Mouse (Mus musculus) stomach, embryonic 16.5 days (tissue): ENCODE measurements around the gene Tcte3. TPM values are rescaled to one million over a fixed set of nuclear protein-coding genes. Genes with fewer than 3 reads are reported as not detected.
"Not testable (repeated sequence)": the region's sequence is repeated elsewhere in the genome, so short reads cannot be mapped to it uniquely, and the experiment has no call there.

ENCODE experiments used
- ATAC-seq: fragments of 200-750 bp; cut with Nextera tagmentation; 2 replicates; pipeline ENCODE4 v1.8.0; 2017; ENCODE audit warnings: moderate number of reproducible peaks, moderate TSS enrichment; ENCODE audit not compliant: insufficient read depth, low FRiP score
- H3K27ac ChIP-seq: fragments of 300-500 bp; sonication (generic); 2 replicates; pipeline ENCODE4 v1.5.1; 2014; ENCODE audit warnings: low read length
- H3K27me3 ChIP-seq: fragments of 300-500 bp; sonication (generic); 2 replicates; pipeline ENCODE4 v1.6.1; 2014; ENCODE audit warnings: low read length, control low read depth, mixed read lengths; ENCODE audit not compliant: control insufficient read depth, insufficient read depth
- H3K36me3 ChIP-seq: fragments of 300-500 bp; sonication (generic); 2 replicates; pipeline ENCODE4 v1.6.1; 2014; ENCODE audit warnings: low read length; ENCODE audit not compliant: control insufficient read depth, insufficient read depth
- H3K4me1 ChIP-seq: fragments of 300-500 bp; sonication (generic); 2 replicates; pipeline ENCODE4 v1.6.1; 2014; ENCODE audit warnings: low read length, control low read depth, mixed read lengths; ENCODE audit not compliant: control insufficient read depth, insufficient read depth
- H3K4me2 ChIP-seq: fragments of 300-500 bp; sonication (generic); 2 replicates; pipeline ENCODE4 v1.6.1; 2014; ENCODE audit warnings: low read depth, low read length, mixed read lengths
- H3K4me3 ChIP-seq: fragments of 300-500 bp; sonication (generic); replicated peaks from 2 replicates; pipeline ENCODE4 v1.5.1; 2014; ENCODE audit warnings: mild to moderate bottlenecking, low read length
- H3K9ac ChIP-seq: fragments of 300-500 bp; sonication (generic); 2 replicates; pipeline ENCODE4 v1.6.1; 2014; ENCODE audit warnings: low read length
- H3K9me3 ChIP-seq: fragments of 300-500 bp; sonication (generic); replicated peaks from 2 replicates; pipeline ENCODE4 v1.6.1; 2016; ENCODE audit warnings: low read length, control low read depth; ENCODE audit not compliant: control insufficient read depth
- WGBS: fragments of 180-500 bp; shearing (Covaris S2); extraction: QIAGEN DNeasy Blood & Tissue Kit; methylation state at CpG from one replicate; pipeline ENCODE4 v1.1.7; 2014; 5-methylcytosine and 5-hydroxymethylcytosine counted together
- polyA plus RNA-seq: library from polyadenylated mRNA; unstranded; fragments of >200 nt; fragmentation: Nextera tagmentation; extraction: Ambion mirVana; gene quantifications from 2 replicates; pipeline ENCODE4 v1.2.1, GENCODE M21; 2015

Tcte3 gene
- 1.2 and 1.4 TPM in 2 replicates for polyA plus RNA-seq

- H3K4me2 ChIP-seq, H3K4me3 ChIP-seq, H3K27ac ChIP-seq, H3K9me3 ChIP-seq, H3K27me3 ChIP-seq, H3K4me1 ChIP-seq, H3K9ac ChIP-seq, H3K36me3 ChIP-seq: not testable (repeated sequence)
- WGBS: 0% methylated on average over 3 of the region's 56 CpGs
- ATAC-seq: peak; percentile 98
Measured at GRCm38 (mm10) chr17:15041175-15041729, at the start of gene Tcte3, which contains the start of the genes Ermard and Gm3448. Gene Tcte3 (minus strand): TSS chr17:15041488. Gene Ermard (plus strand): TSS chr17:15041208. Gene Gm3448 (minus strand): TSS chr17:15041537.

GRCm38 (mm10) chr17:15088591-15089001 is 47.3 kb upstream of the Tcte3 start:
- no peak for ATAC-seq

GRCm38 (mm10) chr17:15088166-15088565 is 46.9 kb upstream of the Tcte3 start:
- H3K4me1 ChIP-seq: peaks cover 9% of the 10 kb centered on the region; the same call in 1 of the 2 replicates
- H3K9me3 ChIP-seq: no peaks in the 10 kb centered on the region
- no peak overlapping the region for H3K4me2 ChIP-seq
- peak; percentile 62; the same call in 1 of the 2 replicates for ATAC-seq
- no peak overlapping the region for H3K4me3 ChIP-seq
- H3K9ac ChIP-seq: no peak overlapping the region
- H3K27me3 ChIP-seq: no peaks in the 10 kb centered on the region
- no peaks in the 10 kb centered on the region for H3K36me3 ChIP-seq
- no peak overlapping the region for H3K27ac ChIP-seq
- WGBS: 37% methylated on average over 2 of the region's 2 CpGs

More at GRCm38 (mm10) chr17:15088591-15089001, 47.3 kb upstream of the Tcte3 start:
- Histone ChIP-seq H3K4me3 (no peak overlapping the region), H3K36me3 (no peaks in the 10 kb centered on the region), H3K27ac (no peak overlapping the region), H3K4me2 (no peak overlapping the region), H3K9me3 (no peaks in the 10 kb centered on the region), H3K27me3 (no peaks in the 10 kb centered on the region), H3K9ac (no peak overlapping the region), H3K4me1 (peaks cover 9% of the 10 kb centered on the region; the same call in 1 of the 2 replicates)
- 36% methylated on average over 8 of the region's 8 CpGs for WGBS

GRCm38 (mm10) chr17:15085006-15085405 is 43.7 kb upstream of the Tcte3 start:
- H3K27me3 ChIP-seq: no peaks in the 10 kb centered on the region
- no peaks in the 10 kb centered on the region for H3K9me3 ChIP-seq
- H3K36me3 ChIP-seq: no peaks in the 10 kb centered on the region
- H3K4me3 ChIP-seq: no peak overlapping the region
- H3K9ac ChIP-seq: no peak overlapping the region
- H3K4me1 ChIP-seq: peaks cover 9% of the 10 kb centered on the region; the same call in 1 of the 2 replicates
- WGBS: 56% methylated on average over 2 of the region's 2 CpGs
- H3K4me2 ChIP-seq: no peak overlapping the region
- no peak overlapping the region for H3K27ac ChIP-seq
- ATAC-seq: peak; percentile 39; the same call in 1 of the 2 replicates

GRCm38 (mm10) chr17:15084226-15084848 is 43.0 kb upstream of the Tcte3 start:
- Histone ChIP-seq H3K27me3 (no peaks in the 10 kb centered on the region), H3K9ac (no peak overlapping the region), H3K4me2 (no peak overlapping the region), H3K4me1 (peaks cover 9% of the 10 kb centered on the region; the same call in 1 of the 2 replicates), H3K27ac (no peak overlapping the region), H3K9me3 (no peaks in the 10 kb centered on the region), H3K36me3 (no peaks in the 10 kb centered on the region), H3K4me3 (no peak overlapping the region)
- 55% methylated on average over 13 of the region's 13 CpGs for WGBS
- no peak for ATAC-seq

GRCm38 (mm10) chr17:15077536-15077935 is 36.2 kb upstream of the Tcte3 start:
- no peaks in the 10 kb centered on the region for H3K9me3 ChIP-seq
- no peak overlapping the region for H3K27ac ChIP-seq
- 30% methylated on average over 2 of the region's 2 CpGs for WGBS
- no peak overlapping the region for H3K9ac ChIP-seq
- H3K4me3 ChIP-seq: no peak overlapping the region
- no peaks in the 10 kb centered on the region for H3K36me3 ChIP-seq
- no peaks in the 10 kb centered on the region for H3K27me3 ChIP-seq
- no peak for ATAC-seq
- no peak overlapping the region for H3K4me2 ChIP-seq
- H3K4me1 ChIP-seq: no peaks in the 10 kb centered on the region; the same call in 1 of the 2 replicates

- Histone ChIP-seq H3K9me3 (no peaks in the 10 kb centered on the region), H3K4me3 (no peak overlapping the region), H3K27me3 (no peaks in the 10 kb centered on the region), H3K27ac (peak overlapping the region; percentile 60; the same call in 1 of the 2 replicates), H3K36me3 (no peaks in the 10 kb centered on the region), H3K9ac (0 out of 2 replicates have a peak overlapping the region, but pooled peaks have one; percentile 0), H3K4me1 (no peaks in the 10 kb centered on the region; the same call in 1 of the 2 replicates), H3K4me2 (no peak overlapping the region)
- WGBS: 63% methylated on average over 8 of the region's 8 CpGs
- peak; percentile 77 for ATAC-seq
Measured at GRCm38 (mm10) chr17:15075033-15075432, 33.7 kb upstream of the Tcte3 start.

- H3K9ac ChIP-seq: no peak overlapping the region
- H3K9me3 ChIP-seq: no peaks in the 10 kb centered on the region
- WGBS: 76% methylated on average over 2 of the region's 2 CpGs
Measured at GRCm38 (mm10) chr17:15072211-15072610, 30.9 kb upstream of the Tcte3 start.

GRCm38 (mm10) chr17:15069124-15069523 is 27.8 kb upstream of the Tcte3 start:
- no peak for ATAC-seq
- WGBS: 53% methylated on average over 2 of the region's 2 CpGs
- H3K27ac ChIP-seq: no peak overlapping the region

More at GRCm38 (mm10) chr17:15072211-15072610, 30.9 kb upstream of the Tcte3 start:
- Histone ChIP-seq H3K4me1 (no peaks in the 10 kb centered on the region; the same call in 1 of the 2 replicates), H3K4me3 (no peak overlapping the region), H3K27ac (no peak overlapping the region), H3K36me3 (no peaks in the 10 kb centered on the region), H3K27me3 (no peaks in the 10 kb centered on the region), H3K4me2 (no peak overlapping the region)
- ATAC-seq: no peak

More at GRCm38 (mm10) chr17:15069124-15069523, 27.8 kb upstream of the Tcte3 start:
- Histone ChIP-seq H3K4me1 (peaks cover 6% of the 10 kb centered on the region; the same call in 1 of the 2 replicates), H3K9me3 (no peaks in the 10 kb centered on the region), H3K36me3 (no peaks in the 10 kb centered on the region), H3K27me3 (no peaks in the 10 kb centered on the region), H3K4me2 (no peak overlapping the region), H3K4me3 (no peak overlapping the region), H3K9ac (no peak overlapping the region)
